Mouse (Mus musculus): ENCODE results near the gene Stum. TPM values are rescaled to one million over a fixed set of nuclear protein-coding genes. Genes with fewer than 3 reads are reported as not detected.

Gene Stum
- polyA plus RNA-seq, 1 experiment from 2014 or later, result 0.11 TPM

- no peak for ATAC-seq (replicated peaks; ENCODE audit: insufficient number of reproducible peaks, low FRiP score, low TSS enrichment)
Measured at GRCm38 (mm10) chr1:180460721-180461120, 22.6 kb downstream of the Stum start.

GRCm38 (mm10) chr1:180458680-180459079 lies 24.6 kb downstream of the Stum start:
- Histone ChIP-seq H3K27me3 (ENCODE audit: control insufficient read depth, insufficient read depth, low read length) (peaks cover 14% of the 10 kb centered on the region), H3K4me3 (ENCODE audit: low read depth, low read length) (no peak overlapping the region), H3K4me1 (ENCODE audit: control insufficient read depth, insufficient read depth, low read length) (no peaks in the 10 kb centered on the region), H3K9me3 (replicated peaks; ENCODE audit: control insufficient read depth, low read length) (no peaks in the 10 kb centered on the region), H3K9ac (ENCODE audit: low read depth, low read length) (no peak overlapping the region), H3K4me2 (no peak overlapping the region), H3K36me3 (ENCODE audit: control insufficient read depth, insufficient read depth, low read length) (no peaks in the 10 kb centered on the region), H3K27ac (ENCODE audit: low read depth, low read length) (no peak overlapping the region)
- no peak for ATAC-seq (replicated peaks; ENCODE audit: insufficient number of reproducible peaks, low FRiP score, low TSS enrichment)
- 45% methylated on average over 3 of the region's 3 CpGs for WGBS (ENCODE audit: insufficient replicate concordance)

More at GRCm38 (mm10) chr1:180460721-180461120, 22.6 kb downstream of the Stum start:
- no peak overlapping the region for H3K27ac ChIP-seq (ENCODE audit: low read depth, low read length)
- no peaks in the 10 kb centered on the region for H3K4me1 ChIP-seq (ENCODE audit: control insufficient read depth, insufficient read depth, low read length)
- H3K36me3 ChIP-seq (ENCODE audit: control insufficient read depth, insufficient read depth, low read length), result no peaks in the 10 kb centered on the region
- WGBS (ENCODE audit: insufficient replicate concordance), result 56% methylated on average over 5 of the region's 5 CpGs
- no peak overlapping the region for H3K4me3 ChIP-seq (ENCODE audit: low read depth, low read length)
- H3K27me3 ChIP-seq (ENCODE audit: control insufficient read depth, insufficient read depth, low read length), result peaks cover 11% of the 10 kb centered on the region
- no peak overlapping the region for H3K9ac ChIP-seq (ENCODE audit: low read depth, low read length)
- no peaks in the 10 kb centered on the region for H3K9me3 ChIP-seq (replicated peaks; ENCODE audit: control insufficient read depth, low read length)
- no peak overlapping the region for H3K4me2 ChIP-seq

- Histone ChIP-seq H3K27ac (ENCODE audit: low read depth, low read length) (no peak overlapping the region), H3K4me3 (ENCODE audit: low read depth, low read length) (no peak overlapping the region), H3K27me3 (ENCODE audit: control insufficient read depth, insufficient read depth, low read length) (peaks cover 14% of the 10 kb centered on the region), H3K4me1 (ENCODE audit: control insufficient read depth, insufficient read depth, low read length) (no peaks in the 10 kb centered on the region), H3K9me3 (replicated peaks; ENCODE audit: control insufficient read depth, low read length) (no peaks in the 10 kb centered on the region), H3K4me2 (no peak overlapping the region), H3K9ac (ENCODE audit: low read depth, low read length) (no peak overlapping the region), H3K36me3 (ENCODE audit: control insufficient read depth, insufficient read depth, low read length) (no peaks in the 10 kb centered on the region)
- WGBS (ENCODE audit: insufficient replicate concordance), result 45% methylated on average over 6 of the region's 6 CpGs
- ATAC-seq (replicated peaks; ENCODE audit: insufficient number of reproducible peaks, low FRiP score, low TSS enrichment), result no peak
Measured at GRCm38 (mm10) chr1:180458274-180458673, 25.0 kb downstream of the Stum start.

- no peaks in the 10 kb centered on the region for H3K36me3 ChIP-seq (ENCODE audit: control insufficient read depth, insufficient read depth, low read length)
- no peak overlapping the region for H3K27ac ChIP-seq (ENCODE audit: low read depth, low read length)
- H3K9me3 ChIP-seq (replicated peaks; ENCODE audit: control insufficient read depth, low read length), result no peaks in the 10 kb centered on the region
- H3K4me1 ChIP-seq (ENCODE audit: control insufficient read depth, insufficient read depth, low read length), result no peaks in the 10 kb centered on the region
- H3K27me3 ChIP-seq (ENCODE audit: control insufficient read depth, insufficient read depth, low read length), result peaks cover 5% of the 10 kb centered on the region; the same call in 1 of the 2 replicates
- H3K9ac ChIP-seq (ENCODE audit: low read depth, low read length), result no peak overlapping the region
- H3K4me2 ChIP-seq, result no peak overlapping the region
- no peak overlapping the region for H3K4me3 ChIP-seq (ENCODE audit: low read depth, low read length)
- ATAC-seq (replicated peaks; ENCODE audit: insufficient number of reproducible peaks, low FRiP score, low TSS enrichment), result no peak
- 55% methylated on average over 2 of the region's 2 CpGs for WGBS (ENCODE audit: insufficient replicate concordance)
Measured at GRCm38 (mm10) chr1:180449641-180450040, 33.7 kb downstream of the Stum start.

GRCm38 (mm10) chr1:180444411-180444810 lies 38.9 kb downstream of the Stum start:
- WGBS (ENCODE audit: insufficient replicate concordance), result 55% methylated on average over 3 of the region's 3 CpGs
- Histone ChIP-seq H3K4me1 (ENCODE audit: control insufficient read depth, insufficient read depth, low read length) (no peaks in the 10 kb centered on the region), H3K9ac (ENCODE audit: low read depth, low read length) (no peak overlapping the region), H3K9me3 (replicated peaks; ENCODE audit: control insufficient read depth, low read length) (no peaks in the 10 kb centered on the region), H3K4me2 (no peak overlapping the region), H3K36me3 (ENCODE audit: control insufficient read depth, insufficient read depth, low read length) (no peaks in the 10 kb centered on the region), H3K27me3 (ENCODE audit: control insufficient read depth, insufficient read depth, low read length) (peaks cover 22% of the 10 kb centered on the region), H3K4me3 (ENCODE audit: low read depth, low read length) (no peak overlapping the region), H3K27ac (ENCODE audit: low read depth, low read length) (no peak overlapping the region)
- no peak for ATAC-seq (replicated peaks; ENCODE audit: insufficient number of reproducible peaks, low FRiP score, low TSS enrichment)

- Histone ChIP-seq H3K4me3 (ENCODE audit: low read depth, low read length) (no peak overlapping the region), H3K27ac (ENCODE audit: low read depth, low read length) (no peak overlapping the region), H3K4me1 (ENCODE audit: control insufficient read depth, insufficient read depth, low read length) (0 out of 2 replicates have a peak, but pooled peaks cover 3% of the 10 kb centered on the region), H3K4me2 (no peak overlapping the region), H3K27me3 (ENCODE audit: control insufficient read depth, insufficient read depth, low read length) (peaks cover 50% of the 10 kb centered on the region), H3K36me3 (ENCODE audit: control insufficient read depth, insufficient read depth, low read length) (no peaks in the 10 kb centered on the region), H3K9me3 (replicated peaks; ENCODE audit: control insufficient read depth, low read length) (no peaks in the 10 kb centered on the region), H3K9ac (ENCODE audit: low read depth, low read length) (no peak overlapping the region)
- ATAC-seq (replicated peaks; ENCODE audit: insufficient number of reproducible peaks, low FRiP score, low TSS enrichment), result no peak
- WGBS (ENCODE audit: insufficient replicate concordance), result 73% methylated on average over 4 of the region's 4 CpGs
Measured at GRCm38 (mm10) chr1:180439496-180439895, 43.8 kb downstream of the Stum start.

GRCm38 (mm10) chr1:180434925-180435324 lies 48.4 kb downstream of the Stum start:
- H3K36me3 ChIP-seq (ENCODE audit: control insufficient read depth, insufficient read depth, low read length), result no peaks in the 10 kb centered on the region
- ATAC-seq (replicated peaks; ENCODE audit: insufficient number of reproducible peaks, low FRiP score, low TSS enrichment), result no peak
- H3K9me3 ChIP-seq (replicated peaks; ENCODE audit: control insufficient read depth, low read length), result no peaks in the 10 kb centered on the region
- 0 out of 2 replicates have a peak, but pooled peaks cover 5% of the 10 kb centered on the region for H3K4me1 ChIP-seq (ENCODE audit: control insufficient read depth, insufficient read depth, low read length)
- WGBS (ENCODE audit: insufficient replicate concordance), result 5% methylated on average over 9 of the region's 9 CpGs
- H3K27ac ChIP-seq (ENCODE audit: low read depth, low read length), result no peak overlapping the region
- H3K27me3 ChIP-seq (ENCODE audit: control insufficient read depth, insufficient read depth, low read length), result peaks cover 52% of the 10 kb centered on the region
- no peak overlapping the region for H3K9ac ChIP-seq (ENCODE audit: low read depth, low read length)
- H3K4me2 ChIP-seq, result no peak overlapping the region
- H3K4me3 ChIP-seq (ENCODE audit: low read depth, low read length), result no peak overlapping the region

GRCm38 (mm10) chr1:180433796-180434566 lies 49.3 kb downstream of the Stum start:
- 19% methylated on average over 7 of the region's 7 CpGs for WGBS (ENCODE audit: insufficient replicate concordance)
- ATAC-seq (replicated peaks; ENCODE audit: insufficient number of reproducible peaks, low FRiP score, low TSS enrichment), result no peak; the same call in 1 of the 2 replicates

More at GRCm38 (mm10) chr1:180433796-180434566, 49.3 kb downstream of the Stum start:
- H3K9me3 ChIP-seq (replicated peaks; ENCODE audit: control insufficient read depth, low read length), result no peaks in the 10 kb centered on the region
- H3K27ac ChIP-seq (ENCODE audit: low read depth, low read length), result no peak overlapping the region
- no peak overlapping the region for H3K4me3 ChIP-seq (ENCODE audit: low read depth, low read length)
- no peak overlapping the region for H3K9ac ChIP-seq (ENCODE audit: low read depth, low read length)
- H3K4me1 ChIP-seq (ENCODE audit: control insufficient read depth, insufficient read depth, low read length), result 0 out of 2 replicates have a peak, but pooled peaks cover 5% of the 10 kb centered on the region
- no peaks in the 10 kb centered on the region for H3K36me3 ChIP-seq (ENCODE audit: control insufficient read depth, insufficient read depth, low read length)
- H3K27me3 ChIP-seq (ENCODE audit: control insufficient read depth, insufficient read depth, low read length), result peaks cover 47% of the 10 kb centered on the region
- no peak overlapping the region for H3K4me2 ChIP-seq
